Mouse (Mus musculus) adrenal gland, adult 18-20 months (tissue): ENCODE measurements at regions not wholly inside any gene's neighbourhood (a gene's known extent, or its start where the extent isn't known, plus 50 kb on each side); places are given as distances from the start of the nearest gene placed in this dataset.
A peak's percentile ranks its signal among the peaks of the same experiment; 100 is the strongest.

ENCODE experiments used
- DNase-seq, 2 experiments: peaks; one replicate each; pipeline ENCODE4 v3.0.0; 2021 to 2022; ENCODE audit warnings: low spot score in 2 of 2

DNA sequence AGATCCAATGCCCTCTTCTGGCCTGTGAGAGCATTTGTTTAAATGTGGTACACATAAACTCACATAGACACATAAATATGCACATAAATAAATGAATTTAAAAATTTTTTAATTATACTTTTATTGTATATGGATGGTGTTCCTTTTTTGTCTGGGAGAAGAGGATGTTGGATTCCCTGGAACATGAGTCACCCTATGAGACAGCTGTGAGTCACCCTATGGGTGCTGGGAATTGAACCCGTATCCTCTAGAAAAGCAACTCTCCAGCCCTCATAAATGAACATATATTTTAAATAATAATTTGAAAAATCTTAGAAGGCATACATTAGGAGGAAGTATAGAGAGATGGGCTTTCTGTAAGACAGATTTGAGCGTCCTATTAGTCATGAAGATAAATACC is 76.1 kb upstream of the Dynlt3 start:
- DNase-seq, result no peak

DNA sequence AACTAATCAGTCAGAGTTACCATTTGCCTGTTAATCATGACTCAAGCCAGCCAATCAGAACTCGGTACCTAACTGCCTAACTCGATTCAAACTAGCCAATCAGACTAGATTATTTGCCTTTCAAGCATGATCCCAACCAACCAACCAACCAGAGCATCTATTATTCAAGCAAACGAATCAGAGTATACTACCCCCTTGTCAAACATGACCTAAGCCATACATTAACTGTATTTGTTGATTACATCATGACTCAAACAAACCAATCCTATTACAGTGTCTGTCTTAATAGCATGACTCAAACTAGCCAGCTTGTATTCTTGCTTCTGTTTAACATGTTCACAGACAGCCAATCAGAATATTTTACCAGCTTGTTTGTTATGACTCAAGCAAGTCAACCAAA is 79.7 kb upstream of the Dynlt3 start:
- no peak for DNase-seq

DNA sequence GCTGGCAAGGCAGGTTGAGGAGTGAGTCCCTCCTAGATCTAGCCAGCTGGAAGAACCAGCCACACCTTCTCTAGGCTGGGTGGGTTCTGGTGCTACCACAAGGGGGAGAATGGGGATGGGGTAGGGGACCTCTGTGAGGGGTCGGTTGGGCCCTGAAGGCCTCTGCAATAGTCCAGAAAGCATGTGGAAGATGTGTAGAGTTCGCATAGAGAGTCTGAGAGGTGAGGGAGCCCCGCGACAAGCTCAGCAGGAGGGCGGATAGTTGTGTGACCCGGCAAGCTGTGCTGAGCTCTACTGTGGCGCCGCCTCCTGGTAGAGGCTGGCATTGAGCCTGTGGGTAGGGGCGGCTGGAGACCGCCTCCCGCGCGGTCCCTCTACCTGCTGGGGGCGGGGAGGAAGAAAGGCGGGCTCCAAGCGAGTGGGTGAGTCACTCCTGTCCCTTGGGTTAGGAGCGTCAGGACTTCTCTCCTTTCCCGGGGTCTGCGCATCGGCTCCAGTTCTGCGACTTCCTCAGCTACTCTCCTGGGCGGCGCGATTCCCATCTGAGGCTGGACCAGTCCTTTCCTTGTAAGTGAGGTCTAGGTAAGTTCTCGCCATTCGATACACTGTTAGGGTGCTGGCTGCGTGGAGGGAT is 84.6 kb upstream of the Dynlt3 start:
- peak; percentile 35 to 39 for DNase-seq

DNA sequence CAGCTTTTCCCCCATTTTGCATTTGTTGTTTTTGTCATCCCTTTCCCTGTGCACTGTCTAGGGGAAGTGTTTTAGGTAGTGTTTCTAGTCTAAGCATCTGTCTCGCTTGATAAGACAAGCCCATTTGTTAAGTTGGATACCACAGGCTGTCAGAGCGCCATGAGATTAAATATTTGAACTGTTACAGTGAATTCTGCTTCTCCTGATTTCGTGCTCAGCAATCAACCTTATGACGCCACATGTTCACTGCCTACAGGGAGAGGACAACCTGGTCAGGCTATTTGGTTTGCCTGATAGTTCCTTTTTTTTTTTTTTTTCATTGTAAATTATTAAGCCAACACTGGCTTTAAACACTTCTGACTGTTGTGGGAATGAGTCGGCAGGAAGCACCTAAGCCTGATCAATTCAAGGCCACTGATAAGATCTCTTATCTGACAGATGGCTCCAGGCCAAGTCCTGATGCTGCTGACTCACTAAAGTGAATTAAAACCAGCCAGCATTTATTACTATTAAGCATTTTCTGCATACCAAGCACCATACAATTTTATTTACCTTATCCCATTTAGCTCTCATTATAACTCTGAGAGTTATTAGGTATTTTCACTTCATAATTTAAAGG is 90.3 kb upstream of the Dynlt3 start:
- peak in 1 of 2 experiments; percentile 23 for DNase-seq

DNA sequence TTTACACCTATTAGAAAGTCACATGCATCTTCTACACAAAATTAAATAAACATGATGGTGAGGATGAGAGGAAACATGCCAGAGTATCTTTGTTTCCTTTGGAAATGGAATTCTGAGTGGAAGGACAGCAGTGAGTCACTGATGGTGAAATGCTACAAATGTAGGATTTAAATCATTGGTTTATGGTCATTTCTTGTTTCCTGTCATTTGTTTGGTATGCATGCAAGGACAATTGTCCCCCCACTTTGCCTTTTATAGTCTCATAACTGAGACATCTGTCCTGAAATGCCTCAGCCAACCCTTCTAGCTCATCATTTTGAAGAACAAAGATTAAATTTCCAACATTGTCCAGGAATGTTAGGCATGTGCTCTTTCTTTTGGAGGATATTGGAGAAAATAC is 77.2 kb upstream of the Hypm start:
- DNase-seq, result no peak

DNA sequence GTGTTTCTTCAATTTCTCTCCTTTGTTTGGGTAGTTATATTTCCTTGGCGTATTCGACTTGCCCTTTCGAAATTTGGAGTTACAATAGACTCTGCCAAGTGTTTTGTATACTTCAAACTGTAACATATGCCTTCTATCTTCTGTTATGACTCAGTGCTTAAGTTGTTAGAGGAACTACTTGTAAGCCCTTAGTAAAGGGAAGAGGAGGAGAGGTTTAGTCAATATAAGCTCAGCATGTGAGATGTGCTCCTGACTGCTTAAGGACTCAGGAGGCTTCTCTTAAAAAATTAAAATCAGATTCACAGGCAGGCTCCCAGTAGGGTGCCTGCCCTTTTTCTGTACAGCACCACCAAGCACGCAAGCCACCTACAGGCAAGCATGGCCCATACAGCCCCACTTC is 69.2 kb upstream of the Hypm start:
- no peak for DNase-seq

DNA sequence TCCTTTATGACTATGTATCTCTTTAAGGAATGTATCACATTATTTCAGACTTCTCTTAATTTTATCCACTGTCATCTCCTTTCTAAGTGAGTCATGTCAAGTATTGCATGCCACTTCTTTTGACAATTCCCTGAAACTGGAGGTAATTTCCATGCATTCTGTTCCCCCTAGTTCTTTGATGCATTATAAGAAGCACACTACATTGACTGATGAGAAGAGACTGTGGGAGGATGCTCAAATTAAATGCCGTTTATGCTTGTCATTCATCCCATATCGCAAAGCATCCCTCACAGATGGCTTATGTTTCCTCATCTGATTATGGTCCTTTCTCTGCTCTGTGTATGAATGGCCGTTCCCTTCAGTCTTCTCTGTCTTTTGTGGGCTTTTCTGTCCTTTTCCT is 57.2 kb upstream of the Hypm start:
- no peak for DNase-seq
